1 mouse cellular context compared by ENCODE assay signal in genomic region chr6:38910828-38911559, GRCm38 (mm10).
TF ChIP-seq lines count a peak whose summit lies in the region.

No protein-coding gene starts in this region.

TF ChIP-seq in MEL, 35 proteins besides CTCF, POLR2A, EP300 and RAD21 (continued from another document):
- peak; percentile 70; the same call in 1 of the 2 replicates for TF ChIP-seq MEF2A (IDR thresholded peaks at IDR 0.05; ENCODE audit: extremely low read depth, insufficient replicate concordance, low read depth, low read length, poor library complexity, severe bottlenecking)
TF ChIP-seq in MEL: peak in this region for 24.
